Mouse (Mus musculus) layer of hippocampus, adult 2 months (tissue): Measurements from ENCODE around the gene Phactr2. TPM values are rescaled to one million over a fixed set of nuclear protein-coding genes. Genes with fewer than 3 reads are reported as not detected.
A peak's percentile ranks its signal among the peaks of the same experiment; 100 is the strongest.

ENCODE experiments used
- DNase-seq, 2 experiments: peaks; one replicate each; pipeline ENCODE4 v3.0.0; 2022; ENCODE audit warnings: low spot score in 2 of 2
- H3K27ac ChIP-seq: fragments of 200-600 bp; 2 replicates; pipeline ENCODE4 v1.8.1; 2022
- H3K4me3 ChIP-seq: fragments of 200-600 bp; 2 replicates; pipeline ENCODE4 v1.8.1; 2022; ENCODE audit warnings: mild to moderate bottlenecking
- CTCF ChIP-seq: fragments of 200-600 bp; conservative IDR thresholded peaks from 2 replicates; pipeline ENCODE4 v1.8.1; 2022; ENCODE audit warnings: antibody characterized with exemption, mild to moderate bottlenecking, moderate library complexity
- total RNA-seq, 2 experiments: library from RNA; stranded (reverse); gene quantifications; 2 replicates each; pipeline ENCODE4 v1.2.3; 2021

Gene Phactr2
- total RNA-seq, 2 experiments from 2014 or later, result 20.7 to 25.4 TPM

DNA sequence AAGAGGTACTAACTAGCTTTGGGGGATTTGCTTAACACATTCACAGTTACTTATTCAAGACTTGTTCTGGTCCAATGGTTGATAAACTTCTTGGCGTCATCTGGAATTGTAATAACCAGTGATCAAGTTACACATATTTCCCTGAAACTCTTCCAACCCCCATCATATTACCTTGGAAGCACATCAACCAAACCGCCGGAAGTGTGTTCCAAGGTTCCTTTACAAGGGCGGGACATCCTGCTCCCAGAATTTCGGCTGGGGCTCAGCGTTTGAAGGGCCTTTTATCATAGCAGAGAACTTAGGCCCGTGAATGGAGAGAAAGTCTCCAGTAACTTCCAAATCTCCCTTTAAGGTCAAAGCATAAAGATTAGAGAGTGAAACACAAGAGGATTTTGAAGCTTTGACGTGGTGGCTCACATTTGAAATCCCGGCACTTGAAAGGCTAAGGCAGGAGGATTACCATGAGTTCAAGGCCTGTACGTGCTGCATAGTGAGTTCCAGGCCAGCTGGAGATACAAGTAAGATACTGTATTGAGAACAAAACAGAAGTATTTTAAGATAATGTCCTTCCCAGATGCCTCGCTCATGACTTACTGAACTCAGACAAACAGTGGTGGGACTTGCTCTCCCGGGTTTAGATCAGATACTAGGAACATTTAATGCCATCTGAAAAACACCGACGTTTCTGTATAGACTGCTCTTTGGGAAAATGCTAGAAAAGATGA is 147.9 kb downstream of the Phactr2 start:
- DNase-seq, result no peak
- no peak for TF ChIP-seq CTCF
- Histone ChIP-seq H3K4me3 (no peak overlapping the region), H3K27ac (no peak overlapping the region)

DNA sequence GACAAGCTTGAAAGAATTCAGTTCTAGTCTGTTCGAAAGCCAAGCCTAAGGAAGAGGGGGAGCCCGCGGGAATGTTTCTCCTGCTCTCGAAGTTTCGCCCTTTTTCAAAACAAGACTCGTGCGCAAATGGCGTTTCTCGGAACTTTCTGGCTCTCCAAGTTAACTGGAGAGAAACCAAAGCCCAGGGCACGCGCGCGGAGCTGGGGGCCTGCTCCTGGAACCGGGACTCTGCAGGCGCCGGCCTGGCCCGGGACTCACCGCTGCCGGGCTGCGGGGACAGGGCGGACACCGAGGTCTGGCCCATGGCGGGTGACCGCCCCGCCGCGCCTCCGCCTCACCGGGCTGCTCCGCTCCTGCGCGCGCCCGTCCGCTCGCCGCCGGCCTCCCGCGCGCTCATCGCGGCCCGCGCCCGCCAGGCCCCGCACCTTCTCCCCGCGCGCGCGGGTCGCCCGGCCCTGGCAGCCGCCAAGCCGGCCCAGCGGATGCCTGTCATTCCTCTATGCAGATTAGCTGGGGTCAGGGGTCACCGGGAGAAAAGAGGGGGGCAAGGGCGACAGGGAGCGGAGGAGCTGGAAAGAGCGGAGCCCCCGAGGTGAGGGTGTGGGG is 150.3 kb downstream of the Phactr2 start:
- TF ChIP-seq CTCF, result no peak
- peak in 1 of 2 experiments; percentile 22 for DNase-seq
- H3K4me3 ChIP-seq, result peak overlapping the region; percentile 75
- peak overlapping the region; percentile 77 for H3K27ac ChIP-seq

DNA sequence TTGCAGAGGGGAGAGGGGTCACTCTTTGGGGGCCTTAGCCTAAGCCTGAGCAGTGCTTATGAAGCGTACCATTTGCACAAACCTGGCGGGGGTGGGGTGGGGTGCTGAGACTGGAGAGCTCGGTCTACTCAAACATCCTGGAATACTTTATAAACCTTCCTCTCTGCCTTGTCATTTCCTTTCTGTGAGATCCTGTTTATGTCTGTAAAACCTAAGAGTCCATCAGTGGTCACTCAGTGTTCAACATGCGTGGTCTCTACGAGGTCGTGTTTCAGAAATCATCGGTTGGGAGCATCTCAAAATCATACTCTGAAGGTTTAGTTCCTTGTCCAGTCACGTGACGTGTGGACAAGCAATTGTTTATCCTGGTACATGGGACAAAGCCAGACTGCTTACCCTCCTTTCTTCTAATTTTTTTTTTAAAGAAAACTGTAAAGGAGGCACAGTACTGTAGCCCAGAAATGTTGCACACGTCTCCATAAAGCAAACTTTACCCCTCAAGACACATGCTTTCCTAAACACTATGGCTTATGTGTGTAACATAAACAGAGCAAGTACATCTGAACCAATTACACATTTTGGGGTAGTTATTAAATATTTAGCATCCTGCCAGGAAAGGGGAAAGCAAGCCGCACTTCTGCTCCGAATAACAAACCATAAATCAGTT is 150.9 kb downstream of the Phactr2 start:
- TF ChIP-seq CTCF, result no peak
- peak overlapping the region; percentile 77 for H3K27ac ChIP-seq
- no peak for DNase-seq

DNA sequence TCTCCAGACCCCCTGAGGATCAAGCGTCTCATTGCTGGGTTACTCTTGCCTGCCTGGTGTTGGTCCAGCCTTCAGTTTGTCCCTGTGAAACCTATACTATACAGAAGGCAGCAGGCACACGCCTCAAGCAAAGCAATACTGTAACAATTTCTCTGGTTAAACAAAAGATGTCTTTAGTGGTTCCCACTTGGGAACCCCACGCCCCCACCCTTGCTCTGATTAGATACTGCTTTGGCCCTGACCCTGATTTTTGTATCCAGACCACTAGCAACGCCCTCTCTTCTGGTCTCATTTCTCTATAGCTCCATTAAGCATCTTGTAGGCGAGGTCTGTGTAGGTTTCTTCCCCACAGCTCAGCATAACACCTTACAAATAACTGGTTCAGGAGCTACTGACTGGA is 159.2 kb downstream of the Phactr2 start:
- H3K4me3 ChIP-seq, result no peak overlapping the region
- TF ChIP-seq CTCF, result no peak
- no peak for DNase-seq
- no peak overlapping the region for H3K27ac ChIP-seq

More for the DNA sequence above, 150.9 kb downstream of the Phactr2 start:
- H3K4me3 ChIP-seq, result peak overlapping the region; percentile 75

DNA sequence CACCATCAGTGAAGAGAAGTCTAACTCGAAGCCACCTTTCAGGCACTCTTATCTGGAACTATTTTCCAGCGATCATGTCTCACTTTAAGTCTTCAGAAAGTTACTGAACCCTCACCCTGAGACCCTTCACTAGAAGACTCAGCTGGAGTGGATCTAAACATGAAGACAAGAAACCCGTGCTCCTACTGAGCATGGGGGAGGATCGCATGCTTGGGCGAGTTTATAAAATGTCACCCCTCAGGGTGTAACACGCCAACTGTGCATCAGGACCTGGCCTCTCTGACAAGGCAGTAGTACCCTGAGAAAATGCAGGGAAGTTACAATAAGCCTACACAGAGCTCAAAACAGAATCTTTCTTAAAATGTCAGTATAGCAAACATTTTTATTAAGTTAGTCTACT is 161.6 kb downstream of the Phactr2 start:
- Histone ChIP-seq H3K4me3 (no peak overlapping the region), H3K27ac (no peak overlapping the region)
- TF ChIP-seq CTCF, result no peak
- DNase-seq, result no peak

DNA sequence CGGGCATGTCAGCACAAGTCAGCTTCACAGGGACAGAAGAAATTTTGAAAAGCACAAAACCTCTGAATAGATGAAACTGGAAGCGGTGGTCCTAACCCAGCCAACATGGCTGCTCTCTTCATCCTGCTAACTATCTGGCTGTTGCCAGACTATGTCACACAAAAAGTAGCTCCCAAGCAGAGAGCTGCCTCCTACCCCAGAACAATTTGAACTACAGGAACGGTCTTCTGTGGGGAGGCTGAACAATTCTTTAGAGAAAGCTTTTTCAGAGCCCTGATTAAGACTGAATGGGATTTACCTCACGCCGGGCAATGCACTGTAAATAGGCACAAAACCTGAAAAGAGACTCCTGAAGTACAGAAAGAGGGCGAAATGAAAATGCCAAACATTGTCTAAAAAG is 162.6 kb downstream of the Phactr2 start:
- DNase-seq, result no peak
- no peak overlapping the region for H3K4me3 ChIP-seq
- TF ChIP-seq CTCF, result no peak
- H3K27ac ChIP-seq, result no peak overlapping the region

DNA sequence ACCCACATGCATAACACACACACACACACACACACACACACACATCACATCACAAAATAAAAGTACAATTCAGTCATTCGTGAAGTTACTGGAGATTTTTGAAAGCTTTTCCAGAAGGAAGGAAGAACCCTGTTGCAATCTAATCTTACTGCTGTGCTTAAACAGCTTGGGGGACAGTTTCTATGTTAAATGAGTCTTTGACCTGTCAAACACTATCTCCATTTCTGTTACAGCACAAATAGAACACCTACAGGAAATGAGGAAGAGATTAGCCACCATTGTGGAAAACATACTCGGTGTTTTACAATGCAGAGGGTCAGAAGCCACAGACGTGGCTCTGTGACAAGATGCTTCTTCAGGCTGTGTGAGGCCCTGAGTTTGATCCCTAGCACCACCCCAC is 164.1 kb downstream of the Phactr2 start:
- no peak for TF ChIP-seq CTCF
- DNase-seq, result no peak
- Histone ChIP-seq H3K27ac (no peak overlapping the region), H3K4me3 (no peak overlapping the region)

DNA sequence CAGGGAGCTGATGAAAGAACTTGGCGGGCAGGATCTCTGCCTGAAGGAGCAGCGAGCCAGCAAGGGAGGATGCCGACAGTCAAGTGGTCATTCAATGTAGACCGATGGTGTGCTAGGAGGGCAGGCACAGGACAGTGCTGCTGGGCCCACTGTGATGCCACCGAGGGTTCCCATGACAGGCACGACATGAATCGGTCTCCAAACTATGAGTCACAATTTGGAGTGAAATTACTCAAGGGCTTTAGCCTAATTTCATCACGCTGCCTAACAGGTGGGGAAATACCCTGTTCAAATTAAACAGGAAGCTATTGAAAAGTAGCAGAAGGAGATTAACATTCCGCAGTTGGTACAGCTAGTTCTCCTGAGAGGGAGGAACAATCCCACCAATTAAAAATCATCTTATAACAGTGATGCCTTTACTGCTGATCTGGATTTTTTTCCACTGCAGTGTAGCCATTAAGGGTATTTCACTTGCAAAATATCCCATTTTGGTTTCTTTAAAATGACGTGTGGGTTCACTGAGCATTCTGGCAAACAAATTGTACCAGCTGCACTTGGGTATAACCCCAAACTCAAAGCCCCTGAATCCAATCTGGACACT is 169.5 kb downstream of the Phactr2 start:
- no peak for TF ChIP-seq CTCF
- H3K4me3 ChIP-seq, result peak overlapping the region; percentile 3; the same call in 1 of the 2 replicates
- peak; percentile 21 to 58 for DNase-seq
- peak overlapping the region; percentile 54; the same call in 1 of the 2 replicates for H3K27ac ChIP-seq

DNA sequence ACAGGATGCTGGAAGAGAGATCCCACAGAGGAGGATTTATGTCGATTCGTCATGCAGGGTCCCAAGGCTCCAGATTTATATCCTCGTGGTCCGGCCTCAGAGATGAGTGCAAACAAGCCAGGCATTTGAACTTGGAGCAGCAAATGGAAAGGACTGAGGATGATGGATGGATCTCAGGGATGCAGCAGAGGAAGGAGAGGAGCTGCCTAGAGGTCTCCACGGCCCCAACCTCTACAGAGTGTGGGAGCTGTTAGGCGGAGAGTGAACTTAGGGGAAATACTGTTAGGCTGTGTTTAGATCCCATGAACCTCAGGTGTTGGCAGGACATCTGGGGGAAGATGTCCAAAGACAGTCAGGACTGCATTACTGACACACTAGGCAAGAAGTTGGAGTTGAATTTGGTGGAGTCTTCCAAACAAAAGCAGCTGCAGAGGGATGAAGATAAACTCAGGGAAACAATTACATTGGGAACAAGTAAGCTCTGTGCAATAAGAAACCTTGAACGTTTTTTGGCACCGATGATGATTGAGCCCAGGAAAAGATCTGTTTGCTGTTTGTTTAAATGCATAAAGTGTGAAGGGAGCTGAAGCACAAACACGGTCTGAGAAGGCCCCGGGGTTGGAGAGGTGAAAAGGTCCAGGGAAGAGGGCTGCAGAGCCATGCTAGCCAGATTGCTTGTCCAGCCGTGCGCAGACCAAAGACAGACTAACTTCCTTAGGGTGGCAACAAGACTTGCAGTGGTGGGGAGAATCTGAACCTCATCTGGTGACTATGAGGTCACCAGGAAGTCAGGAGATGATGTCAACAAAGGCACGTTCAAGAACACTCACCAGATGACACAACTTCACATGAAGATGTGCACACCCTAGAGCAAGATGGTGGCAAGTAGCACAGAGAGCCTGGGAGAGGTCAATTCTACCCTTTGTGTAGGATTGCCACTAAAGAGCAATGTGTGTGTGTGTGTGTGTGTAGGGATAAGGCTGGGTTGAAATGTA is 170.6 kb downstream of the Phactr2 start:
- no peak for TF ChIP-seq CTCF
- DNase-seq, result peak in 1 of 2 experiments; percentile 6
- H3K4me3 ChIP-seq, result no peak overlapping the region
- H3K27ac ChIP-seq, result no peak overlapping the region

DNA sequence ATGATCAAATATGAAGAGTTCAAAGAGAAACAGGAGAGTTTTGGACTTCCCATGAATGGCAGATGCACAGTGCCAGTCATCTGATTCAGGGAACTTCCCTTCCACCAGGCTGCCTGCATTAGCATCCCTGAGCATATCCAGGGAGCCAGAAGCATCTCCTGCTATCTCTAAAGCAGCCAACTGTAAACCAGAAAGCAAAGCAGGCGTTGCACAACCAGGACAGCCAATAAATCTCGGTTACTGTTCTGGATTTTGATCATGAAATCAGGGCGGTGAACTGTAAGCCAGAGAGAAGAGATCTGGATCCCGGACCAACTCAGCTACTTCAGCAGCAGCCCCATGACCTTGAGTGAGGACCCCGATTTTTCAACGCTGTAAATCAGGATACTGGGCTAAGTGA is 173.6 kb downstream of the Phactr2 start:
- no peak overlapping the region for H3K4me3 ChIP-seq
- TF ChIP-seq CTCF, result no peak
- H3K27ac ChIP-seq, result no peak overlapping the region; the same call in 1 of the 2 replicates
- peak in 1 of 2 experiments; percentile 8 for DNase-seq

DNA sequence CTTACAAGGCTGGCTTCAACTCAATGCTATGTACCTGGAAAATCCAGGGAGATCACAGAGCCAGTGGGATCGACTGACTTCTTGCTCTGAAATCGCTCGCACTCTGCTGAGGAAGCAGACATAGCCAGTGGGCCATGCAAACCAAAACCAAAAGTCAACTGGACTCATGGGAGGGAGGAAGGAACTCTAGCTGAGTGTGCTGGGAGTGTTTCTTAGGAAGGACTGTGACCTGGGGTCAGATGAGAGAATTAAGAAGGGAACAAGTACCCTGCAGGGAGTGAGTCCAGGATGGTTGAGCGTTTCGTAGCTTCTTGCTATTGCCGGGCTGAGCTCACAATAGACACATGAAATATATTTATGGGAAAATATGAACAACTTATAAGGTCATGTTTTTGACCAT is 174.0 kb downstream of the Phactr2 start:
- DNase-seq, result peak in 1 of 2 experiments; percentile 4
- H3K27ac ChIP-seq, result no peak overlapping the region; the same call in 1 of the 2 replicates
- H3K4me3 ChIP-seq, result no peak overlapping the region; the same call in 1 of the 2 replicates
- TF ChIP-seq CTCF, result no peak

DNA sequence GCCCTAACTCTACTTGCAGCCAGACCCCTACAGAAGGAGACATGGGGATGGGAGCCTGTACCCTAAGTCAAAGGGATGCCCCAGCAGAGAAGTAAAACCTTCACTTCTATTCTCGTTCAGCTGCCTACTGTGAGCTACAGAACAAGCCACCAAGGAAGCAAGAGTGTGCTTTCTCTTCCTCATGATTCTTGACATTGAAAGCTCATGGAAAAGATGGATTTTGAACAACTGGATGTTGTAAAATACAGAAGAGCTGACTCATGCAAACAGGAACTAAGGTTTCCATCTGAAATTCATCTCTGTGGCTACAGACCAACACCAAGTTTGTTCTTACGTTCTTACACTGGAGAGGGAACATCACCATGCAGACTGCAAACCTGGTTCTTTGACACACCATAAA is 179.3 kb downstream of the Phactr2 start:
- Histone ChIP-seq H3K27ac (no peak overlapping the region), H3K4me3 (no peak overlapping the region)
- TF ChIP-seq CTCF, result no peak
- DNase-seq, result no peak
